Mouse (Mus musculus) midbrain, embryonic 12.5 days (tissue): ENCODE measurements at regions not wholly inside any gene's neighbourhood (a gene's known extent, or its start where the extent isn't known, plus 50 kb on each side); places are given as distances from the start of the nearest gene placed in this dataset.
A peak's percentile ranks its signal among the peaks of the same experiment; 100 is the strongest.
"Not testable (repeated sequence)": the region's sequence is repeated elsewhere in the genome, so short reads cannot be mapped to it uniquely, and the experiment has no call there.

Experiments
- ATAC-seq: fragments of 200-750 bp; cut with Nextera tagmentation; 2 replicates; pipeline ENCODE4 v1.8.0; 2017; ENCODE audit warnings: low read depth, moderate TSS enrichment, moderate library complexity; ENCODE audit not compliant: low FRiP score
- H3K27ac ChIP-seq: fragments of 300-500 bp; sonication (generic); replicated peaks from 2 replicates; pipeline ENCODE4 v1.5.1; 2016; ENCODE audit warnings: mild to moderate bottlenecking
- H3K27me3 ChIP-seq: fragments of 300-500 bp; sonication (generic); 2 replicates; pipeline ENCODE4 v1.6.1; 2016; ENCODE audit warnings: mild to moderate bottlenecking
- H3K36me3 ChIP-seq: fragments of 300-500 bp; sonication (generic); 2 replicates; pipeline ENCODE4 v1.6.1; 2016
- H3K4me1 ChIP-seq: fragments of 300-500 bp; sonication (generic); 2 replicates; pipeline ENCODE4 v1.6.1; 2016
- H3K4me2 ChIP-seq: fragments of 300-500 bp; sonication (generic); replicated peaks from 2 replicates; pipeline ENCODE4 v1.6.1; 2016; ENCODE audit warnings: mild to moderate bottlenecking, moderate library complexity
- H3K4me3 ChIP-seq: fragments of 300-500 bp; sonication (generic); 2 replicates; pipeline ENCODE4 v1.5.1; 2016; ENCODE audit warnings: mild to moderate bottlenecking
- H3K9ac ChIP-seq: fragments of 300-500 bp; sonication (generic); replicated peaks from 2 replicates; pipeline ENCODE4 v1.6.1; 2016; ENCODE audit warnings: mild to moderate bottlenecking, moderate library complexity
- H3K9me3 ChIP-seq: fragments of 300-500 bp; sonication (generic); 2 replicates; pipeline ENCODE4 v1.6.1; 2016; ENCODE audit warnings: mild to moderate bottlenecking
- WGBS: fragments of 180-500 bp; shearing (Covaris S2); methylation state at CpG from one replicate; pipeline ENCODE4 v1.1.7; 2016; 5-methylcytosine and 5-hydroxymethylcytosine counted together

GRCm38 (mm10) chr1:189156906-189157305 is 149.3 kb upstream of the Kctd3 start:
- Histone ChIP-seq H3K9ac (no peak overlapping the region), H3K4me1 (no peaks in the 10 kb centered on the region), H3K9me3 (no peaks in the 10 kb centered on the region), H3K4me3 (no peak overlapping the region), H3K27me3 (no peaks in the 10 kb centered on the region), H3K36me3 (no peaks in the 10 kb centered on the region), H3K4me2 (no peak overlapping the region), H3K27ac (no peak overlapping the region)
- 91% methylated on average over 2 of the region's 2 CpGs for WGBS
- ATAC-seq, result no peak

DNA sequence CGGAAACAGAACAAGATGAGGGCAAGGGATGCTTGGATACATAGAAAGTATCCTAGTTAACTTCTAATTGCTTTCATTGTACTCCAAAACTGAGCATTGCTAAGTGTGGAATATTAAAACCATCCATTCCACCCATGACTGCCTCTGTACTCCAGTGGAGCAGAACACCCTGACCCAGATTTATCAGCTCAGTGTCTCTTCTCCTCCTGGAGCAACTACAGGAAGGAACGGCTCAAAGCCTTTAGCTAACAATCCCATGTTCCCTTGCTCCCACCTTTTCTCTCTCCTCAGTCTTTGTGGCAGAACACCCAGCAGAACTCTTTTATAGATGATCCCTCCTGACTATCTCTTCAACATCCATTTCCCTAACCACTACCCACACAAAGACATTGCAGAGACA is 146.7 kb upstream of the Kctd3 start:
- Histone ChIP-seq H3K4me2 (no peak overlapping the region), H3K9ac (no peak overlapping the region), H3K36me3 (no peaks in the 10 kb centered on the region), H3K4me1 (no peaks in the 10 kb centered on the region), H3K9me3 (no peaks in the 10 kb centered on the region), H3K4me3 (no peak overlapping the region), H3K27ac (no peak overlapping the region), H3K27me3 (no peaks in the 10 kb centered on the region)
- ATAC-seq, result no peak
- WGBS, result 87% methylated on average over 2 of the region's 2 CpGs

DNA sequence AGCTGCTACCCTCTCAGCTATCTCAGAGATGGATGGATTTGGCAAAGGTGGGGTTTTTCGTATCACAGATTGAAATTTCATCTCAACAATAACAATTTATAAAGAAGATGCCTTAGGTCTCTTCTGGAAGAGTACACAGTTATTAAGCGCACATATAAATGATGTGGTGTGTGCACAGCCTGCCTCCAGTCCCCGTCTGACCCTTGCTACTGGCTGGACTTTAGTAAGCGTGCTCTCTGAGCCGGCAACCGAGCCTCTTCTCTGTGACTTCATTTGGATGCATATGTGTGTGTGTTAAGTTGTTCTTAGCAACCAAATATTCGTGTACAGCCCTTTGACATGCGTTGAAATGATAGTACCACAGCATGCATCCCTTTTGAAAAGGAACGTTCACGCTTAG is 145.5 kb upstream of the Kctd3 start:
- Histone ChIP-seq H3K9ac (no peak overlapping the region), H3K4me1 (no peaks in the 10 kb centered on the region), H3K4me3 (no peak overlapping the region), H3K9me3 (no peaks in the 10 kb centered on the region), H3K4me2 (no peak overlapping the region), H3K36me3 (no peaks in the 10 kb centered on the region), H3K27ac (no peak overlapping the region), H3K27me3 (no peaks in the 10 kb centered on the region)
- WGBS, result 80% methylated on average over 10 of the region's 10 CpGs
- no peak for ATAC-seq

DNA sequence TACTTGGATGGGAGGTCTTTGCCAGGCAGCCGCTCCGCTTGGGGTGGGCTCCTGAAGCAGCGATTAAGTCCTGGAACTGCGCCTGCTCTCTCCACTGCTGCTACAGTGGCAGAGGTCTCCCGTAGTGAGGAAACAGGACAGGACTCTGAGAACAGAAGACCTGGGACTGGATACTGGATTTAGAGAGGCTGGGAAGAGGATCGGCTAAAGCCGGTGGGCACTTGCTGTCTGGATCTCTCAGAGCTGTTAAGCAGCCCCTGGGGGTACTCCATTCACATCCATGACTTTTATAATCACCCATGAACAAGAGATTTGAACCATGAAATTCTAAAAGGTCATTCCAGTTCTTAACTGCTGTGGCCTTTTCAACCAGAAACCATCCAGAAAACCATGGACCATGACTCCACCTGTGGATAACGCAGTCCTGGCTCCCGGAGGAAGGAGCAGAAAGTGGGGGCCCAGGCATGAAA is 135.4 kb upstream of the Kctd3 start:
- peaks cover 11% of the 10 kb centered on the region; the same call in 1 of the 2 replicates for H3K4me1 ChIP-seq
- peak overlapping the region; percentile 13; the same call in 1 of the 2 replicates for H3K4me2 ChIP-seq
- no peak overlapping the region for H3K9ac ChIP-seq
- no peak overlapping the region for H3K4me3 ChIP-seq
- no peaks in the 10 kb centered on the region for H3K27me3 ChIP-seq
- no peaks in the 10 kb centered on the region for H3K36me3 ChIP-seq
- no peaks in the 10 kb centered on the region for H3K9me3 ChIP-seq
- peak; percentile 38; the same call in 1 of the 2 replicates for ATAC-seq
- 32% methylated on average over 9 of the region's 9 CpGs for WGBS
- H3K27ac ChIP-seq, result no peak overlapping the region

GRCm38 (mm10) chr1:189142551-189142950 is 134.9 kb upstream of the Kctd3 start:
- no peak overlapping the region for H3K9ac ChIP-seq
- peak overlapping the region; percentile 13; the same call in 1 of the 2 replicates for H3K4me2 ChIP-seq
- H3K4me3 ChIP-seq, result no peak overlapping the region
- H3K9me3 ChIP-seq, result no peaks in the 10 kb centered on the region
- H3K4me1 ChIP-seq, result peaks cover 11% of the 10 kb centered on the region; the same call in 1 of the 2 replicates
- H3K27ac ChIP-seq, result no peak overlapping the region
- no peak for ATAC-seq
- 42% methylated on average over 7 of the region's 7 CpGs for WGBS
- no peaks in the 10 kb centered on the region for H3K27me3 ChIP-seq
- no peaks in the 10 kb centered on the region for H3K36me3 ChIP-seq

GRCm38 (mm10) chr1:189141694-189142093 is 134.1 kb upstream of the Kctd3 start:
- 90% methylated on average over 9 of the region's 9 CpGs for WGBS
- ATAC-seq, result no peak

DNA sequence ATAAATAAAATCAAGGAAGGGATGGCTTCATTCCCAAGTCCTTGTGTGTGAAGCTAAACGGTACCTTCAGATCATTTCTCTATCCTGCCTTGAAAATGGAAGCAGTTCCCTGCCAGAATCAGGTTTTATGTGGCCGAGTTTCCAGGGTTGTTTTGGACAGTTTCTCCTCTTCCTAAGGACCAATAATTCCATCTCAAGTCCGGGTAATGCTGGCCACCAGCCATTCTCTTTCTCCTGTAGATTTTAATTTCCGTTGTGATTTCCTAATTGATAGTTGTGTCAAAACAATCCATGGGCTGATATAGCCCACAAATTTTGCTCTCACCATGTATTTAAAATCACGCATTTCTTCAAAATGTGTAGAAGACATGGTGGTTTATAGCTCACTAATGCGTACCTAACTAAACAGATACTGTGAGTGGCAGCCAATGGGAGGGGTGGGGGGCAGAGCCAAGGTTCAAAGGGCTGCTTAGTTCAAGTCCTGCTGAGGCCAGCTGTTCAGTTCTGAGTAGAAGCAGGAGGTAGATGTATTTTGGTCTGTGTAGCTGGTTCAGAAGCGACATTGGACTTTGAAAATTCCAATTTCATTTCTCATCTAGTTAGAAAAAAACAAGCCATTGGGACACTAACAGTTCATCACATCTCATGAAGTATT is 129.2 kb upstream of the Kctd3 start:
- no peak for ATAC-seq
- no peaks in the 10 kb centered on the region for H3K27me3 ChIP-seq
- no peaks in the 10 kb centered on the region for H3K36me3 ChIP-seq
- WGBS, result 87% methylated on average over 7 of the region's 7 CpGs
- H3K9ac ChIP-seq, result no peak overlapping the region
- H3K27ac ChIP-seq, result no peak overlapping the region
- H3K4me1 ChIP-seq, result no peaks in the 10 kb centered on the region
- no peak overlapping the region for H3K4me2 ChIP-seq
- no peaks in the 10 kb centered on the region for H3K9me3 ChIP-seq
- no peak overlapping the region for H3K4me3 ChIP-seq

More at GRCm38 (mm10) chr1:189141694-189142093, 134.1 kb upstream of the Kctd3 start:
- Histone ChIP-seq H3K36me3 (no peaks in the 10 kb centered on the region), H3K4me1 (peaks cover 11% of the 10 kb centered on the region; the same call in 1 of the 2 replicates), H3K9ac (no peak overlapping the region), H3K27me3 (no peaks in the 10 kb centered on the region), H3K27ac (no peak overlapping the region), H3K4me3 (no peak overlapping the region), H3K9me3 (no peaks in the 10 kb centered on the region), H3K4me2 (no peak overlapping the region)

DNA sequence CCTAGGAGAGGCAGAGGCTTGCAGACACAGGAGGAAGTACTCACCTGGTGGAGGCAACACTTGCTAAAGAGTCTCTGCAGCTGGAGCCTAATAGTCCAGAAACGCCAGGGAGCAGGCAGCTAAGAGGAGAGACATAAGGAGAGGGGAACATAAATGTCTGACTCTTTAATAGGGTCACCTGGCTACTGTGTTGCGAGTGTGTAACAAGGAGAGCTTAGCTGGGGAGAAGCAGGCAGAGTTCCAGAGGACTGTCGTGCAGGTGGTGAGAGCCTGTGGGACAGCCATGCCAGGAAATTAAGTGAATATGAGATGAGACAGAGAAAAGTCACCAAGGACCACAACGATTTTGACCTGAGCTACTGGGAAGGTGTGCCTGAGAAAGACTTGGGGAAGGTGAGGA is 128.2 kb upstream of the Kctd3 start:
- Histone ChIP-seq H3K36me3 (no peaks in the 10 kb centered on the region), H3K4me2 (no peak overlapping the region), H3K9ac (no peak overlapping the region), H3K9me3 (no peaks in the 10 kb centered on the region), H3K27ac (no peak overlapping the region), H3K27me3 (no peaks in the 10 kb centered on the region), H3K4me1 (no peaks in the 10 kb centered on the region), H3K4me3 (no peak overlapping the region)
- 89% methylated on average over 4 of the region's 4 CpGs for WGBS
- no peak for ATAC-seq

GRCm38 (mm10) chr1:189128706-189129105 is 121.1 kb upstream of the Kctd3 start:
- peaks cover 8% of the 10 kb centered on the region for H3K4me1 ChIP-seq
- no peaks in the 10 kb centered on the region for H3K27me3 ChIP-seq
- H3K4me3 ChIP-seq, result no peak overlapping the region
- no peak overlapping the region for H3K4me2 ChIP-seq
- no peak overlapping the region for H3K27ac ChIP-seq
- ATAC-seq, result 0 out of 2 replicates have a peak, but pooled peaks have one; percentile 34
- H3K9me3 ChIP-seq, result no peaks in the 10 kb centered on the region
- no peak overlapping the region for H3K9ac ChIP-seq
- 92% methylated on average over 2 of the region's 2 CpGs for WGBS
- H3K36me3 ChIP-seq, result no peaks in the 10 kb centered on the region

- H3K9ac ChIP-seq, H3K4me2 ChIP-seq, H3K27ac ChIP-seq, H3K9me3 ChIP-seq, H3K36me3 ChIP-seq, ATAC-seq, H3K4me1 ChIP-seq, H3K27me3 ChIP-seq, H3K4me3 ChIP-seq: not testable (repeated sequence)
- 65% methylated on average over 5 of the region's 5 CpGs for WGBS
These were observed 120.6 kb upstream of the Kctd3 start for GRCm38 (mm10) chr1:189128246-189128645.

DNA sequence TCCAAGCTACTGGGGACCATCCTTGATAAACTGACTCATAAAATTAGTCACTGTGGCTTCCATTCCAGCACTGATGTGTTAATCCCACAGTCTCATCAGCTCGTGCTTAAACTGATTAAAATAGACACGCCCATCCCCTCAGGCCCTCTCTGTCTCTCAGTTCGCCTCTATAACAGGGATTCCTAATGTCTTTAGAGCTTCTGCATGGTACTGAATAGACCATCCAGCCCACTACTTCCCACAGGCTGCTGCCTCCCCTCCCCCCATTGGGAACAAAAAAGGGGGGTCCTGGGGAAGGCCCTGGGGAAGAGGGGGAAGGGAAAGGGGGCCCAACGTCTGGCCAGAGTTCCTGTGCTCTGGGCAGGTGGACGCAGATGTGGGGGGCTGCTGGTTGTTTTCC is 119.7 kb upstream of the Kctd3 start:
- Histone ChIP-seq H3K27ac (no peak overlapping the region), H3K4me3 (no peak overlapping the region), H3K36me3 (no peaks in the 10 kb centered on the region), H3K27me3 (no peaks in the 10 kb centered on the region), H3K9ac (no peak overlapping the region), H3K9me3 (no peaks in the 10 kb centered on the region), H3K4me2 (no peak overlapping the region), H3K4me1 (peaks cover 8% of the 10 kb centered on the region)
- peak; percentile 62; the same call in 1 of the 2 replicates for ATAC-seq
- 9% methylated on average over 5 of the region's 5 CpGs for WGBS

GRCm38 (mm10) chr1:189119941-189120735 is 112.5 kb upstream of the Kctd3 start:
- no peak overlapping the region for H3K27ac ChIP-seq
- no peak overlapping the region for H3K9ac ChIP-seq
- no peaks in the 10 kb centered on the region for H3K4me1 ChIP-seq
- no peaks in the 10 kb centered on the region for H3K9me3 ChIP-seq
- WGBS, result 92% methylated on average over 6 of the region's 6 CpGs
- no peak overlapping the region for H3K4me3 ChIP-seq
- H3K36me3 ChIP-seq, result no peaks in the 10 kb centered on the region
- H3K27me3 ChIP-seq, result no peaks in the 10 kb centered on the region
- H3K4me2 ChIP-seq, result no peak overlapping the region
- no peak for ATAC-seq
